ENCODE assay signal across 11 mouse cellular contexts in the genomic region with DNA sequence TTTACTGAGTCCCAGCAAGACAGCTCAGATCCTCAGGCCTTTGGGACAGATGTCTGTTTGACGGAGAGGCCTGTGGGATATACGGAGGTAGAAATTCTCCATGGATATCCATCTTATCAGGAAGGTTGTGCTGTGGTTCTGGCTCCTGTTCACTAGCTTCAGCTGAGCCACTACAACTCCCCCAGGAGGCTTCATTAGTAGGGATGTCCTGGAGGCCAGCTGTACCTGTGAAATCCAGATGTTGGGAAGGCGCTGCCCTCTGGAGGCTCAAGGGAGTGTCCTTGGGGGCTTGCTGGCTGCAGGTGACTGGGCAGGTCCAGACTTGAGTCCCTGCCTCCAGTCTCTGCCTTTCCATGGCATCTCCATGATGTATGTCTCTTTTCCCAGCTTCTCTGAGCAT.
A peak's percentile ranks its signal among the peaks of the same experiment; 100 is the strongest.
DNase-seq lines count a peak whose midpoint lies in the region; ATAC-seq and TF ChIP-seq lines count a peak whose summit lies in the region.
"Had no signal": no experiment of that assay in that cellular context is flagged by ENCODE, and none has a peak within 500 bp of the region (broad histone marks: within the 10 kb centered on the region; RNA-seq: fewer than 3 reads in every experiment).

No protein-coding gene starts in this region.

- H3K36me3 ChIP-seq in hindbrain, embryonic 13.5 days: no peaks in the 10 kb centered on the region
- H3K36me3 ChIP-seq in hindbrain, embryonic 14.5 days (replicated peaks; ENCODE audit: control insufficient read depth, insufficient read depth): no peaks in the 10 kb centered on the region
- no peaks in the 10 kb centered on the region for H3K36me3 ChIP-seq in midbrain, embryonic 13.5 days
- no peaks in the 10 kb centered on the region for H3K36me3 ChIP-seq in midbrain, embryonic 11.5 days (ENCODE audit: control insufficient read depth, insufficient read depth, low read length)
- no peaks in the 10 kb centered on the region for H3K36me3 ChIP-seq in stomach, embryonic 14.5 days (ENCODE audit: control insufficient read depth, insufficient read depth, low read length)
- H3K36me3 ChIP-seq: hindbrain, embryonic 10.5 days had no signal

- TF ChIP-seq POLR2A in embryonic fibroblast, embryonic 13.5 days (IDR thresholded peaks at IDR 0.05; ENCODE audit: low read depth, low read length): no peak

- H3K9me3 ChIP-seq in hindbrain, embryonic 13.5 days: no peaks in the 10 kb centered on the region
- H3K9me3 ChIP-seq in hindbrain, embryonic 14.5 days (ENCODE audit: control insufficient read depth, low read length): no peaks in the 10 kb centered on the region
- H3K9me3 ChIP-seq in midbrain, embryonic 13.5 days: no peaks in the 10 kb centered on the region
- peaks cover 1% of the 10 kb centered on the region; the same call in 1 of the 2 replicates for H3K9me3 ChIP-seq in midbrain, embryonic 11.5 days (ENCODE audit: control insufficient read depth, low read length)
- no peaks in the 10 kb centered on the region for H3K9me3 ChIP-seq in stomach, embryonic 14.5 days (ENCODE audit: control insufficient read depth, low read depth, low read length)

- no peak for TF ChIP-seq CTCF in embryonic fibroblast, embryonic 13.5 days (IDR thresholded peaks at IDR 0.05; ENCODE audit: borderline replicate concordance, insufficient read depth, low read length)

- DNase-seq in hindbrain, embryonic 14.5 days (ENCODE audit: low spot score): no peak
- DNase-seq in midbrain, embryonic 11.5 days (ENCODE audit: low spot score, missing footprints): no peak
- no peak for DNase-seq in left cerebral cortex, adult 9 months (ENCODE audit: low spot score in 2 of 2)
- DNase-seq in cerebellum, postnatal 25 days: no peak
- DNase-seq: spleen, adult 18-20 months; thymus, postnatal 4 days had no signal

- H3K4me1 ChIP-seq in hindbrain, embryonic 13.5 days (replicated peaks): peaks cover 72% of the 10 kb centered on the region
- H3K4me1 ChIP-seq in hindbrain, embryonic 14.5 days (replicated peaks; ENCODE audit: control insufficient read depth, insufficient read depth, low read length): peaks cover 62% of the 10 kb centered on the region
- peaks cover 64% of the 10 kb centered on the region for H3K4me1 ChIP-seq in midbrain, embryonic 13.5 days (replicated peaks)
- H3K4me1 ChIP-seq in midbrain, embryonic 11.5 days (ENCODE audit: control insufficient read depth, insufficient read depth, low read length): peaks cover 35% of the 10 kb centered on the region
- peaks cover 11% of the 10 kb centered on the region for H3K4me1 ChIP-seq in embryonic fibroblast, embryonic 13.5 days (ENCODE audit: control insufficient read depth, insufficient read depth, low read length)
- peaks cover 54% of the 10 kb centered on the region for H3K4me1 ChIP-seq in stomach, embryonic 14.5 days (ENCODE audit: control insufficient read depth, insufficient read depth, low read length)

- ATAC-seq in hindbrain, embryonic 13.5 days (ENCODE audit: low FRiP score): no peak
- ATAC-seq in hindbrain, embryonic 14.5 days (ENCODE audit: low FRiP score): no peak
- no peak for ATAC-seq in midbrain, embryonic 13.5 days
- ATAC-seq in midbrain, embryonic 11.5 days (ENCODE audit: low FRiP score): no peak
- no peak for ATAC-seq in stomach, embryonic 14.5 days (ENCODE audit: insufficient number of reproducible peaks, insufficient read depth, low FRiP score, low read depth)

- H3K27ac ChIP-seq in hindbrain, embryonic 13.5 days: peak overlapping the region; percentile 85
- H3K27ac ChIP-seq in hindbrain, embryonic 14.5 days: no peak overlapping the region
- 0 out of 2 replicates have a peak overlapping the region, but pooled peaks have one; percentile 80 for H3K27ac ChIP-seq in midbrain, embryonic 13.5 days
- no peak overlapping the region for H3K27ac ChIP-seq in midbrain, embryonic 11.5 days (ENCODE audit: low read depth, low read length)
- peak overlapping the region; percentile 14; the same call in 1 of the 2 replicates for H3K27ac ChIP-seq in embryonic fibroblast, embryonic 13.5 days (ENCODE audit: insufficient read depth, low read length)
- peak overlapping the region; percentile 57; the same call in 1 of the 2 replicates for H3K27ac ChIP-seq in stomach, embryonic 14.5 days (ENCODE audit: low read length)

- H3K4me2 ChIP-seq in hindbrain, embryonic 13.5 days: no peak overlapping the region
- no peak overlapping the region for H3K4me2 ChIP-seq in hindbrain, embryonic 14.5 days (replicated peaks)
- no peak overlapping the region for H3K4me2 ChIP-seq in midbrain, embryonic 13.5 days (replicated peaks)
- H3K4me2 ChIP-seq in midbrain, embryonic 11.5 days: no peak overlapping the region
- H3K4me2 ChIP-seq in stomach, embryonic 14.5 days (replicated peaks; ENCODE audit: low read depth, low read length): no peak overlapping the region

- WGBS in hindbrain, embryonic 13.5 days: 53% methylated on average over 3 of the region's 3 CpGs
- 52% methylated on average over 3 of the region's 3 CpGs for WGBS in hindbrain, embryonic 14.5 days
- WGBS in midbrain, embryonic 13.5 days: 64% methylated on average over 3 of the region's 3 CpGs
- whole genome bisulfite sequencing in midbrain, embryonic 11.5 days: 61% methylated on average over 3 of the region's 3 CpGs
- WGBS in stomach, embryonic 14.5 days: 59% methylated on average over 3 of the region's 3 CpGs

- no peak overlapping the region for H3K4me3 ChIP-seq in hindbrain, embryonic 13.5 days
- H3K4me3 ChIP-seq in hindbrain, embryonic 14.5 days (replicated peaks; ENCODE audit: low read length): no peak overlapping the region
- H3K4me3 ChIP-seq in midbrain, embryonic 13.5 days (replicated peaks): no peak overlapping the region
- H3K4me3 ChIP-seq in midbrain, embryonic 11.5 days (ENCODE audit: low read depth, low read length): no peak overlapping the region
- no peak overlapping the region for H3K4me3 ChIP-seq in embryonic fibroblast, embryonic 13.5 days (ENCODE audit: insufficient read depth, low read length)
- no peak overlapping the region for H3K4me3 ChIP-seq in stomach, embryonic 14.5 days (ENCODE audit: low read depth, low read length)

- no peak overlapping the region for H3K9ac ChIP-seq in hindbrain, embryonic 13.5 days
- no peak overlapping the region for H3K9ac ChIP-seq in hindbrain, embryonic 14.5 days
- H3K9ac ChIP-seq in midbrain, embryonic 13.5 days (replicated peaks): no peak overlapping the region
- no peak overlapping the region for H3K9ac ChIP-seq in midbrain, embryonic 11.5 days (ENCODE audit: low read length)
- H3K9ac ChIP-seq in stomach, embryonic 14.5 days (replicated peaks; ENCODE audit: low read depth, low read length): no peak overlapping the region

- H3K27me3 ChIP-seq in hindbrain, embryonic 13.5 days: peaks cover 20% of the 10 kb centered on the region; the same call in 1 of the 2 replicates
- 0 out of 2 replicates have a peak, but pooled peaks cover 6% of the 10 kb centered on the region for H3K27me3 ChIP-seq in hindbrain, embryonic 14.5 days (ENCODE audit: control insufficient read depth, insufficient read depth, low read length)
- H3K27me3 ChIP-seq in midbrain, embryonic 13.5 days: peaks cover 9% of the 10 kb centered on the region; the same call in 1 of the 2 replicates
- peaks cover 9% of the 10 kb centered on the region; the same call in 1 of the 2 replicates for H3K27me3 ChIP-seq in midbrain, embryonic 11.5 days (ENCODE audit: control insufficient read depth, insufficient read depth, low read length)
- no peaks in the 10 kb centered on the region for H3K27me3 ChIP-seq in stomach, embryonic 14.5 days (ENCODE audit: control insufficient read depth, insufficient read depth, low read length)

Comparison
In these comparisons a context has a peak if more than half of its experiments do, and no peak if none do; other contexts are left out.
1. H3K27ac ChIP-seq: peak in hindbrain, embryonic 13.5 days (single experiment), midbrain, embryonic 13.5 days (single experiment), embryonic fibroblast, embryonic 13.5 days (single experiment) and stomach, embryonic 14.5 days (single experiment); none in hindbrain, embryonic 14.5 days (single experiment) and midbrain, embryonic 11.5 days (single experiment).